Mouse (Mus musculus): ENCODE measurements at regions not wholly inside any gene's neighbourhood (a gene's known extent, or its start where the extent isn't known, plus 50 kb on each side); places are given as distances from the start of the nearest gene placed in this dataset.
A peak's percentile ranks its signal among the peaks of the same experiment; 100 is the strongest.

DNA sequence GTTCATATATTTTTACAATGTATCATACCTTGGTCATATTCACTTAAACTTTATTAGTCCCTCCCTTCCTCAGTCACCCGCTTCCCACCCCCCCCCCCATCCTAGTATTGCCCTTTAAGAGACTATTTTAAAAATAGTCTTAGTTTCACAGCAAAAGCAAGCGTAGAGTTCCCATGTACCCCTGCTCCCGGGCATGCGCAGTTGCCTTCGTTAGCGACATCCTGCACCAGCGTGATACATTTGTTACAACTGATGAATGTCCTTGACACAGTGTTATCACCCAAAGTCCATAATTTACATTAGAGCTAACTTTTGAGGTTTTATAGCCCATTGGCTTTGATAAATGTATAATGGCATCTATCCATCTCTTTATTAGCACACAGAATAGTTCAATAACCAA lies 408.7 kb upstream of the Pmfbp1 start:
- no peaks in the 10 kb centered on the region for H3K9me3 ChIP-seq
- WGBS = 80% methylated on average over 7 of the region's 7 CpGs
- no peaks in the 10 kb centered on the region for H3K4me1 ChIP-seq
- ATAC-seq (ENCODE audit: insufficient read depth, low FRiP score, low read depth) = no peak
- no peak overlapping the region for H3K27ac ChIP-seq
- no peak overlapping the region for H3K4me2 ChIP-seq
- no peaks in the 10 kb centered on the region for H3K27me3 ChIP-seq (replicated peaks)
- H3K9ac ChIP-seq = no peak overlapping the region
- H3K36me3 ChIP-seq = no peaks in the 10 kb centered on the region
- H3K4me3 ChIP-seq (replicated peaks) = no peak overlapping the region

GRCm38 (mm10) chr8:109087781-109088180 lies 406.0 kb upstream of the Pmfbp1 start:
- H3K4me3 ChIP-seq (replicated peaks) = no peak overlapping the region
- whole genome bisulfite sequencing = 37% methylated on average over 1 of the region's 1 CpGs
- H3K27me3 ChIP-seq (replicated peaks) = no peaks in the 10 kb centered on the region
- H3K4me1 ChIP-seq = no peaks in the 10 kb centered on the region
- H3K36me3 ChIP-seq = no peaks in the 10 kb centered on the region
- no peaks in the 10 kb centered on the region for H3K9me3 ChIP-seq
- H3K9ac ChIP-seq = no peak overlapping the region
- H3K27ac ChIP-seq = no peak overlapping the region
- no peak overlapping the region for H3K4me2 ChIP-seq
- no peak for ATAC-seq (ENCODE audit: insufficient read depth, low FRiP score, low read depth)

DNA sequence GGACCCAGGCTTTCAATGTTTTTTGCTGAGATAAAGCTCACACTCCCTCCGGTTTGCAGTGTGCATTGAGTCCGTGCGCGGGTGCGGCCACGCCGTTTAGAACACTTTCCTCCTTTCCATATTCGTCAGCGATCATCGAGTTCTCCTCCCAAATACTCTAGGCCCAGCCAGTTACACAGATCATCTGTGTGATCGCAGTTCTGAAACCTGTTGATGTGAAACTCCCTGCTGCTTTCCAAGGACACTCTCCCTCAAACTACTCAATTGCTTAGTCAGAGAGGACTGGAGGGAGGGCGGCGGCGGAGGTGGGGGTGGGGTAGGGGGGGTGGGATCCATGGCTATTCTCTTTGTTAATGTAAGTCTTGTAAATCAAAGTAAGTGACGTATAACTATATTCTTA lies 394.2 kb upstream of the Pmfbp1 start:
- no peak overlapping the region for H3K4me2 ChIP-seq
- H3K36me3 ChIP-seq = no peaks in the 10 kb centered on the region
- no peak overlapping the region for H3K4me3 ChIP-seq (replicated peaks)
- H3K9me3 ChIP-seq = no peaks in the 10 kb centered on the region
- ATAC-seq (ENCODE audit: insufficient read depth, low FRiP score, low read depth) = no peak
- WGBS = 85% methylated on average over 15 of the region's 15 CpGs
- H3K9ac ChIP-seq = no peak overlapping the region
- no peaks in the 10 kb centered on the region for H3K27me3 ChIP-seq (replicated peaks)
- H3K27ac ChIP-seq = no peak overlapping the region
- H3K4me1 ChIP-seq = no peaks in the 10 kb centered on the region

DNA sequence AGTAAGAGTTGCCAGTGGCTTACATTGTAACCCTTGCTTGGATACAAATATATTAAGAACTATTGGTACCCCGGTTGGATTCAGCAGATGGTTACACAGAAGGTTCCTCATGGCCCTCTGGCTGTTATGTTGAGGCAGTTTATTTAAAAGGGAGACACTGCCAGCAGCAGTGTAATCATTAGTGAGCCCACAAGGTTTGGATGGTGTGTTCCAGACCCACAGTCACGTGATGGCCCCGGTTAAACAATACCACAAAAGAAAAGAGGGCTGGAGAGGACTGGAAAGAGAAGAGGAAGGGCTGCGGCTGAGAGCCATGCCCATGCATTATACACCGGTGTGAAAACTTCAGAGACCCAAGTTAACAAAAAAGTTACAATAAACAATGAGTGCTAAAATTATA lies 392.4 kb upstream of the Pmfbp1 start:
- H3K4me1 ChIP-seq = 0 out of 2 replicates have a peak, but pooled peaks cover 3% of the 10 kb centered on the region
- H3K9ac ChIP-seq = no peak overlapping the region
- H3K9me3 ChIP-seq = no peaks in the 10 kb centered on the region
- no peak overlapping the region for H3K4me2 ChIP-seq
- no peak overlapping the region for H3K4me3 ChIP-seq (replicated peaks)
- no peaks in the 10 kb centered on the region for H3K27me3 ChIP-seq (replicated peaks)
- WGBS = 79% methylated on average over 5 of the region's 5 CpGs
- ATAC-seq (ENCODE audit: insufficient read depth, low FRiP score, low read depth) = no peak
- H3K27ac ChIP-seq = no peak overlapping the region
- H3K36me3 ChIP-seq = no peaks in the 10 kb centered on the region

GRCm38 (mm10) chr8:109104798-109105326 lies 389.0 kb upstream of the Pmfbp1 start:
- no peak for ATAC-seq (ENCODE audit: insufficient read depth, low FRiP score, low read depth)
- Histone ChIP-seq H3K4me1 (0 out of 2 replicates have a peak, but pooled peaks cover 10% of the 10 kb centered on the region), H3K36me3 (no peaks in the 10 kb centered on the region), H3K9me3 (no peaks in the 10 kb centered on the region), H3K27me3 (replicated peaks) (no peaks in the 10 kb centered on the region), H3K4me2 (no peak overlapping the region), H3K9ac (no peak overlapping the region), H3K4me3 (replicated peaks) (no peak overlapping the region), H3K27ac (no peak overlapping the region)
- 68% methylated on average over 6 of the region's 6 CpGs for whole genome bisulfite sequencing

DNA sequence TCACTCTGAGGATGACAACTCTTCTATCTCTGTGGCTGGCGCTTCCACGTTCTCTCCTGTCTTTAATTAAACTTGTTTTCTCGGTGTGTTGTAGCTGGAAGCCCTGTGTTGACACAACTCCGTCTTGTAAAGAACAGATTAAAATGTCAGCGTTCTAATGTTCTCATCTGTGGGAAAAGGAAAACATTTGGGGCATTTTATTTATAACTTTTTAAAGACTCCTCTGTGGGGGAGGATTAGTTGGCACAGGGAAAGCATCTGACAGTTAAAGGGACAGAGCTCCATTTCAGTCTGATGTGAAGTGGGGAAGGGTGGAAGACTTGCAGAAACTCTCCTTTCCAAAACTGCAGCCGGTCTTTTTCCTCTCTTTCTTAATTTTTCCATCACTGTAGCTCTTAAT lies 388.1 kb upstream of the Pmfbp1 start:
- ATAC-seq (ENCODE audit: insufficient read depth, low FRiP score, low read depth) = no peak
- H3K4me3 ChIP-seq (replicated peaks) = no peak overlapping the region
- H3K9me3 ChIP-seq = no peaks in the 10 kb centered on the region
- H3K27me3 ChIP-seq (replicated peaks) = no peaks in the 10 kb centered on the region
- H3K4me2 ChIP-seq = no peak overlapping the region
- H3K36me3 ChIP-seq = no peaks in the 10 kb centered on the region
- H3K27ac ChIP-seq = no peak overlapping the region
- H3K9ac ChIP-seq = no peak overlapping the region
- H3K4me1 ChIP-seq = 0 out of 2 replicates have a peak, but pooled peaks cover 10% of the 10 kb centered on the region
- 36% methylated on average over 6 of the region's 6 CpGs for WGBS

DNA sequence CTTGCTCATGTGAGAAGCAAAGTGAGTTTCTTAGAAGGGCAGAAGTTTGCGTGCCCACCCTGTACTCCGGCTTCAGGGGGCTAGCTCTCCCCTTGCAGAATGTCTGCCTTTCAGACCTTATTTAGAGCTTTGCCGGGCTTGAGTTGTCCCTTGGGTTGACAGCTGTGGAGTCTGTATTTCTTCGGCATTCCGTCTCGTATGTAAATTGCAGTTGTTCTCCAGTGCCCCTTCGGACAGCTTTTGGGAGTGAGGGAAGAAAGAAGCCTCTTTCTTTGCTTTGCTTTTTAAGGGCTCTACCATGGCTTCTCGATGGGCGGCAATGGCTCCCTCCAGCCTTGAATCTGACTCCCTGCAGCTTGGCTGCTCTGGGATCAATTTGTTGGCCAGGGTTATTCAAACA lies 386.9 kb upstream of the Pmfbp1 start:
- Histone ChIP-seq H3K4me1 (0 out of 2 replicates have a peak, but pooled peaks cover 10% of the 10 kb centered on the region), H3K27me3 (replicated peaks) (no peaks in the 10 kb centered on the region), H3K36me3 (no peaks in the 10 kb centered on the region), H3K9ac (no peak overlapping the region), H3K9me3 (no peaks in the 10 kb centered on the region), H3K4me3 (replicated peaks) (no peak overlapping the region), H3K27ac (peak overlapping the region; percentile 6; the same call in 1 of the 2 replicates), H3K4me2 (no peak overlapping the region)
- 50% methylated on average over 9 of the region's 9 CpGs for WGBS
- ATAC-seq (ENCODE audit: insufficient read depth, low FRiP score, low read depth) = no peak

- H3K27ac ChIP-seq = no peak overlapping the region
- no peak overlapping the region for H3K4me3 ChIP-seq (replicated peaks)
- no peak overlapping the region for H3K9ac ChIP-seq
- no peak for ATAC-seq (ENCODE audit: insufficient read depth, low FRiP score, low read depth)
- H3K9me3 ChIP-seq = no peaks in the 10 kb centered on the region
- WGBS = 45% methylated on average over 12 of the region's 12 CpGs
- no peak overlapping the region for H3K4me2 ChIP-seq
- no peaks in the 10 kb centered on the region for H3K36me3 ChIP-seq
- H3K4me1 ChIP-seq = 0 out of 2 replicates have a peak, but pooled peaks cover 10% of the 10 kb centered on the region
- no peaks in the 10 kb centered on the region for H3K27me3 ChIP-seq (replicated peaks)
Observed at GRCm38 (mm10) chr8:109107762-109108161, 386.1 kb upstream of the Pmfbp1 start.

DNA sequence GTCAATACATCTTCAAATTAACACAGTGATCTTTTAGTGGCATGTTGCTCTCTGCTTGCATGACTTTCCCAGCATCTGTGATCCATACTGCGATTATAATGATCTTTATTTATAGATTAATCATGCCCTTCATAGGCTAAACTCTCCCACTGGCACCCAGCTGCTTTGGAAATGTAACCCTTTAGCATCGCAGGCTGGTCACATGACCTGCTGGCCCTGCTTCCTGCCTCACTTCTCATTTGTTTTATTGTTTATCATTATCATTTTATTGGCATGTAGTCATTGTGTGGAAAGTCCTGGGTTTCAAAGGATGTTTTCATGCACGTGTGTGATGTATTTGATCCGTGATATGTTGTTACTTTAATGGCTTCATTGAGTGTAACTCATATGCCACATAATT lies 384.4 kb upstream of the Pmfbp1 start:
- no peaks in the 10 kb centered on the region for H3K9me3 ChIP-seq
- H3K4me1 ChIP-seq = 0 out of 2 replicates have a peak, but pooled peaks cover 10% of the 10 kb centered on the region
- no peak overlapping the region for H3K27ac ChIP-seq
- H3K36me3 ChIP-seq = no peaks in the 10 kb centered on the region
- ATAC-seq (ENCODE audit: insufficient read depth, low FRiP score, low read depth) = no peak
- no peaks in the 10 kb centered on the region for H3K27me3 ChIP-seq (replicated peaks)
- no peak overlapping the region for H3K9ac ChIP-seq
- H3K4me2 ChIP-seq = no peak overlapping the region
- WGBS = 80% methylated on average over 4 of the region's 4 CpGs
- no peak overlapping the region for H3K4me3 ChIP-seq (replicated peaks)

GRCm38 (mm10) chr8:109121776-109122175 lies 372.1 kb upstream of the Pmfbp1 start:
- no peak overlapping the region for H3K4me2 ChIP-seq
- H3K27me3 ChIP-seq (replicated peaks) = no peaks in the 10 kb centered on the region
- H3K36me3 ChIP-seq = no peaks in the 10 kb centered on the region
- H3K9me3 ChIP-seq = no peaks in the 10 kb centered on the region
- H3K27ac ChIP-seq = no peak overlapping the region
- ATAC-seq (ENCODE audit: insufficient read depth, low FRiP score, low read depth) = no peak
- no peaks in the 10 kb centered on the region for H3K4me1 ChIP-seq
- no peak overlapping the region for H3K9ac ChIP-seq
- H3K4me3 ChIP-seq (replicated peaks) = no peak overlapping the region
- 37% methylated on average over 6 of the region's 6 CpGs for whole genome bisulfite sequencing

GRCm38 (mm10) chr8:109142495-109143158 lies 351.2 kb upstream of the Pmfbp1 start:
- Histone ChIP-seq H3K9me3 (no peaks in the 10 kb centered on the region), H3K27ac (no peak overlapping the region), H3K4me2 (no peak overlapping the region), H3K4me3 (replicated peaks) (no peak overlapping the region), H3K27me3 (replicated peaks) (no peaks in the 10 kb centered on the region), H3K9ac (no peak overlapping the region), H3K4me1 (no peaks in the 10 kb centered on the region), H3K36me3 (no peaks in the 10 kb centered on the region)
- 77% methylated on average over 8 of the region's 8 CpGs for WGBS
- ATAC-seq (ENCODE audit: insufficient read depth, low FRiP score, low read depth) = no peak

- Histone ChIP-seq H3K27me3 (replicated peaks) (no peaks in the 10 kb centered on the region), H3K27ac (no peak overlapping the region), H3K36me3 (no peaks in the 10 kb centered on the region), H3K4me2 (no peak overlapping the region), H3K9me3 (no peaks in the 10 kb centered on the region), H3K4me1 (no peaks in the 10 kb centered on the region), H3K9ac (no peak overlapping the region), H3K4me3 (replicated peaks) (no peak overlapping the region)
- 67% methylated on average over 4 of the region's 4 CpGs for WGBS
- no peak for ATAC-seq (ENCODE audit: insufficient read depth, low FRiP score, low read depth)
Observed at GRCm38 (mm10) chr8:109151711-109152110, 342.1 kb upstream of the Pmfbp1 start.

Measured in stomach, embryonic 15.5 days (tissue).